Mouse (Mus musculus) heart, embryonic 12.5 days (tissue): ENCODE measurements around the gene Slc5a10. TPM values are rescaled to one million over a fixed set of nuclear protein-coding genes. Genes with fewer than 3 reads are reported as not detected.
A peak's percentile ranks its signal among the peaks of the same experiment; 100 is the strongest.

ENCODE experiments used
- ATAC-seq: fragments of 200-750 bp; cut with Nextera tagmentation; 2 replicates; pipeline ENCODE4 v1.8.0; 2017; ENCODE audit warnings: moderate TSS enrichment, moderate library complexity; ENCODE audit not compliant: insufficient number of reproducible peaks, low FRiP score
- H3K27ac ChIP-seq: fragments of 300-500 bp; sonication (generic); 2 replicates; pipeline ENCODE4 v1.5.1; 2016; ENCODE audit warnings: mild to moderate bottlenecking, moderate library complexity; ENCODE audit not compliant: poor library complexity, severe bottlenecking
- H3K27me3 ChIP-seq: fragments of 300-500 bp; sonication (generic); replicated peaks from 2 replicates; pipeline ENCODE4 v1.6.1; 2016; ENCODE audit warnings: mild to moderate bottlenecking, moderate library complexity
- H3K36me3 ChIP-seq: fragments of 300-500 bp; sonication (generic); 2 replicates; pipeline ENCODE4 v1.6.1; 2016; ENCODE audit warnings: mild to moderate bottlenecking, moderate library complexity
- H3K4me1 ChIP-seq: fragments of 300-500 bp; sonication (generic); replicated peaks from 2 replicates; pipeline ENCODE4 v1.6.1; 2016; ENCODE audit warnings: mild to moderate bottlenecking
- H3K4me2 ChIP-seq: fragments of 300-500 bp; sonication (generic); 2 replicates; pipeline ENCODE4 v1.6.1; 2016; ENCODE audit warnings: mild to moderate bottlenecking, moderate library complexity
- H3K4me3 ChIP-seq: fragments of 300-500 bp; sonication (generic); 2 replicates; pipeline ENCODE4 v1.5.1; 2016; ENCODE audit warnings: mild to moderate bottlenecking
- H3K9ac ChIP-seq: fragments of 300-500 bp; sonication (generic); 2 replicates; pipeline ENCODE4 v1.6.1; 2016; ENCODE audit warnings: mild to moderate bottlenecking, moderate library complexity
- H3K9me3 ChIP-seq: fragments of 300-500 bp; sonication (generic); replicated peaks from 2 replicates; pipeline ENCODE4 v1.6.1; 2016; ENCODE audit warnings: mild to moderate bottlenecking, moderate library complexity
- WGBS: fragments of 180-500 bp; shearing (Covaris S2); methylation state at CpG from one replicate; pipeline ENCODE4 v1.1.7; 2016; 5-methylcytosine and 5-hydroxymethylcytosine counted together
- polyA plus RNA-seq: library from polyadenylated mRNA; unstranded; fragments of >200 nt; fragmentation: Nextera tagmentation; extraction: Ambion mirVana; gene quantifications from 2 replicates; pipeline ENCODE4 v1.2.1, GENCODE M21; 2016

The Slc5a10 gene
- polyA plus RNA-seq, 1 experiment from 2014 or later: not detected

- Histone ChIP-seq H3K4me2 (no peak overlapping the region), H3K27ac (no peak overlapping the region), H3K9me3 (no peaks in the 10 kb centered on the region), H3K36me3 (no peaks in the 10 kb centered on the region), H3K9ac (no peak overlapping the region), H3K4me3 (no peak overlapping the region), H3K4me1 (peaks cover 16% of the 10 kb centered on the region), H3K27me3 (no peaks in the 10 kb centered on the region)
- WGBS: 63% methylated on average over 2 of the region's 2 CpGs
- ATAC-seq: no peak
Observed at GRCm38 (mm10) chr11:61657432-61657831, 63.2 kb downstream of the Slc5a10 start.

- Histone ChIP-seq H3K36me3 (no peaks in the 10 kb centered on the region), H3K27ac (no peak overlapping the region), H3K9ac (no peak overlapping the region), H3K9me3 (no peaks in the 10 kb centered on the region), H3K4me2 (no peak overlapping the region), H3K4me3 (no peak overlapping the region), H3K27me3 (no peaks in the 10 kb centered on the region), H3K4me1 (peaks cover 16% of the 10 kb centered on the region)
- no peak for ATAC-seq
- 72% methylated on average over 6 of the region's 6 CpGs for WGBS
Observed at GRCm38 (mm10) chr11:61656148-61656850, 64.3 kb downstream of the Slc5a10 start.

- Histone ChIP-seq H3K27me3 (no peaks in the 10 kb centered on the region), H3K9ac (no peak overlapping the region), H3K4me1 (peaks cover 16% of the 10 kb centered on the region), H3K9me3 (no peaks in the 10 kb centered on the region), H3K4me3 (no peak overlapping the region), H3K27ac (no peak overlapping the region), H3K36me3 (no peaks in the 10 kb centered on the region), H3K4me2 (no peak overlapping the region)
- 54% methylated on average over 4 of the region's 4 CpGs for WGBS
- ATAC-seq: no peak
Observed at GRCm38 (mm10) chr11:61655649-61656048, 65.0 kb downstream of the Slc5a10 start.

GRCm38 (mm10) chr11:61654786-61655311, 65.8 kb downstream of the Slc5a10 start:
- Histone ChIP-seq H3K27ac (no peak overlapping the region), H3K4me2 (no peak overlapping the region), H3K9ac (no peak overlapping the region; the same call in 1 of the 2 replicates), H3K27me3 (no peaks in the 10 kb centered on the region), H3K36me3 (no peaks in the 10 kb centered on the region), H3K4me3 (no peak overlapping the region), H3K4me1 (peaks cover 16% of the 10 kb centered on the region), H3K9me3 (no peaks in the 10 kb centered on the region)
- no peak for ATAC-seq
- WGBS: 86% methylated on average over 4 of the region's 4 CpGs

GRCm38 (mm10) chr11:61653568-61653967, 67.1 kb downstream of the Slc5a10 start:
- ATAC-seq: no peak
- Histone ChIP-seq H3K4me3 (peak overlapping the region; percentile 24; the same call in 1 of the 2 replicates), H3K9ac (no peak overlapping the region), H3K27ac (no peak overlapping the region), H3K4me2 (peak overlapping the region; percentile 47), H3K4me1 (0 out of 2 replicates have a peak, but pooled peaks cover 7% of the 10 kb centered on the region), H3K9me3 (no peaks in the 10 kb centered on the region), H3K36me3 (no peaks in the 10 kb centered on the region), H3K27me3 (no peaks in the 10 kb centered on the region)
- WGBS: 67% methylated on average over 2 of the region's 2 CpGs

- 43% methylated on average over 10 of the region's 10 CpGs for WGBS
- no peak for ATAC-seq
- H3K9ac ChIP-seq: 0 out of 2 replicates have a peak within 1 kb of the TSS, but pooled peaks have one; percentile 35
- H3K4me2 ChIP-seq: peak within 1 kb of the TSS; percentile 47
- H3K4me1 ChIP-seq: 0 out of 2 replicates have a peak, but pooled peaks cover under 1% of the 10 kb centered on the region
- no peak within 1 kb of the TSS for H3K27ac ChIP-seq
- no peaks in the 10 kb centered on the region for H3K9me3 ChIP-seq
- no peaks in the 10 kb centered on the region for H3K36me3 ChIP-seq
- peak within 1 kb of the TSS; percentile 24; the same call in 1 of the 2 replicates for H3K4me3 ChIP-seq
- no peaks in the 10 kb centered on the region for H3K27me3 ChIP-seq
Observed at GRCm38 (mm10) chr11:61652686-61653447, 67.8 kb downstream of the Slc5a10 start, which contains the start of gene Grap. Gene Grap (plus strand): TSS chr11:61653265.

- H3K27me3 ChIP-seq: no peaks in the 10 kb centered on the region
- H3K4me3 ChIP-seq: no peak overlapping the region
- no peak overlapping the region for H3K27ac ChIP-seq
- no peaks in the 10 kb centered on the region for H3K9me3 ChIP-seq
- 88% methylated on average over 5 of the region's 5 CpGs for WGBS
- no peak overlapping the region for H3K4me2 ChIP-seq
- no peaks in the 10 kb centered on the region for H3K36me3 ChIP-seq
- no peak for ATAC-seq
- no peak overlapping the region for H3K9ac ChIP-seq
- H3K4me1 ChIP-seq: no peaks in the 10 kb centered on the region
Observed at GRCm38 (mm10) chr11:61652216-61652615, 68.4 kb downstream of the Slc5a10 start.

GRCm38 (mm10) chr11:61650470-61651265, 70.0 kb downstream of the Slc5a10 start:
- no peak overlapping the region for H3K4me2 ChIP-seq
- no peaks in the 10 kb centered on the region for H3K9me3 ChIP-seq
- no peaks in the 10 kb centered on the region for H3K27me3 ChIP-seq
- ATAC-seq: no peak
- no peak overlapping the region for H3K9ac ChIP-seq
- 77% methylated on average over 9 of the region's 9 CpGs for WGBS
- no peaks in the 10 kb centered on the region for H3K4me1 ChIP-seq
- H3K36me3 ChIP-seq: no peaks in the 10 kb centered on the region
- H3K4me3 ChIP-seq: no peak overlapping the region
- H3K27ac ChIP-seq: no peak overlapping the region

GRCm38 (mm10) chr11:61649626-61650025, 71.0 kb downstream of the Slc5a10 start:
- Histone ChIP-seq H3K9me3 (no peaks in the 10 kb centered on the region), H3K4me3 (no peak overlapping the region), H3K9ac (no peak overlapping the region), H3K4me1 (peaks cover under 1% of the 10 kb centered on the region; the same call in 1 of the 2 replicates), H3K27me3 (no peaks in the 10 kb centered on the region), H3K4me2 (no peak overlapping the region), H3K27ac (no peak overlapping the region), H3K36me3 (no peaks in the 10 kb centered on the region)
- 83% methylated on average over 4 of the region's 4 CpGs for WGBS
- no peak for ATAC-seq

- ATAC-seq: no peak
- H3K9me3 ChIP-seq: no peaks in the 10 kb centered on the region
- 86% methylated on average over 5 of the region's 5 CpGs for WGBS
Observed at GRCm38 (mm10) chr11:61649163-61649580, 71.5 kb downstream of the Slc5a10 start.

More at GRCm38 (mm10) chr11:61649163-61649580, 71.5 kb downstream of the Slc5a10 start:
- H3K36me3 ChIP-seq: no peaks in the 10 kb centered on the region
- H3K4me3 ChIP-seq: no peak overlapping the region
- no peaks in the 10 kb centered on the region for H3K27me3 ChIP-seq
- peaks cover 5% of the 10 kb centered on the region; the same call in 1 of the 2 replicates for H3K4me1 ChIP-seq
- H3K9ac ChIP-seq: no peak overlapping the region
- H3K27ac ChIP-seq: no peak overlapping the region
- no peak overlapping the region for H3K4me2 ChIP-seq
